Mouse (Mus musculus): ENCODE results near the gene Tcf20. TPM values are rescaled to one million over a fixed set of nuclear protein-coding genes. Genes with fewer than 3 reads are reported as not detected.

Gene Tcf20
- total RNA-seq, 2 experiments from 2014 or later, result 24.4 to 25.5 TPM

DNA sequence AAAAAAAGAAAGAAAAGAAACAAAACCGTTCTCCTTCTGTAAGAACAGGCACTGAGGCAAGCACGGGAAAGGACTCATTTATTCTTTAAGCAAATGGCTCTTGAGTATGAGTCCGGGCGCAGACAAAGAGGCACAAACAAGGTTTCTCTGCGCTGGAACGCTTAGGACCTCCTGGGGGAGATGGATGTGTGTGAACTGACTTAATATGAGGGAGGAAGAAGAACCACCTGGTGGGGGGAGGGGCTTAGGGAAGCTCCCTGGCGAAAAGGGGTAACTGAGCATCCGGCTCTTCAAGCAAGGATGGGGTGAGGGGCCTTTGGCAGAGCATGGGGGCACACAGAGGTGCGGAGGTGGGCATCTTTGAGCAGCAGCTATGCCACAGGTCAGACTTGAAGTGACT, 5.2 kb upstream of the Tcf20 start:
- no peak for DNase-seq

DNA sequence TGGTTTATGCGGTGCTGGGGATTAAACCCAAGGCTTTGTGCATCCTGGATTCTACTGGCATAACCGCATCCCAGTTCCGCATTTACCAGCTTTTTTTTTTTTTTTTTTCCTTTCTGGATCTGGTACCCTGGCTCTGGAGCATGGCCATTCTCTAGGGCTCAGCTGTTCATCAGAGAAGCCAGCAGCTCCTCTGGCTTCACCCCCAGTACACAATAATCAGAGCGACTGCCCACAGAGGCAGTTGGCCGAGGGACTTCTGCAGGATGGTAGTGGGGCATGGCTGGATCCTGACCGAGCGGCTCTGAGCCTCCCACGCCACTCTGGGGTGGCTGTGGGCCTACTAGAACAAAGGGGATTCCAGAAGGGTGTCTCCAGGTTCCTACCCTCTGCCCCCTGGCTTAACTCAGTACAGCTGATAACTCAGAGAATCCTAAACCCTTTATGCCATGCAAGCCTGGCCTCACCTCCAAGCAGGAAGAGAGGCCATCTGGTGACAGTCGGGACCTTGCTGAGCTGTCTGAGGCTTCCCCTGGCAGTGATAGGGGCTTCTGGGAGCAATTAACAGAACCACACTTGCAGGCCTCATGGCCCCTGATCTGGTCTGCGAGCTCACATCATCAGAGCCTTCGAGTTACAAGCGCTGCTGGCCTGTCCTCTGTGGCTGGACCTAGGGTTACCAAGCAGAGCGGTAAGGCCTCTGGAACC, 4.6 kb upstream of the Tcf20 start:
- no peak for DNase-seq

DNA sequence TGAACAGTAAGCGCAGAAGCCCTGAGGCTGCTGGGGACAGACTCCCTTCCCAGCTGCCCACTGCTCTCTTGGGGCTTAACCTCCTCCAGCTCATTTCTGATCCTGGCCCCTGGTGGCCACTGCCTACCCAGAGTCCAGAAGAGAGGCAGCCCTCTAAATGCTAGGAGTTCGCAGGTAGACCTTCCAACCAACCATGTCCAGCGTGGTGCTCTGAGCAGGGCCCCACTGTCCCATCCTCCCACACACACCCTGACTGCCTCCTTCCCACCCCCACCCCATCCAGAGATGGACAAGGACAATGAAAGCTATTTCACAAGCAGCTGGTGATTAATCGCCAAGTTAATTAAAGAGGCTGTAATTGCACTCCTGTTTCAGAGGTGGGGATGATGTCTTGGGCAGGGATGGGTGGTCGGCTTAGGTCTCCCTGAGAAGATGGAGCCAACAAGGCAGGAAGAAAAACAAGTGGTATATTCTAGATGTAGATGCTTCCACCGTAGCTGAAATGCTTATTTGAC, 1.6 kb upstream of the Tcf20 start:
- DNase-seq, result no peak

DNA sequence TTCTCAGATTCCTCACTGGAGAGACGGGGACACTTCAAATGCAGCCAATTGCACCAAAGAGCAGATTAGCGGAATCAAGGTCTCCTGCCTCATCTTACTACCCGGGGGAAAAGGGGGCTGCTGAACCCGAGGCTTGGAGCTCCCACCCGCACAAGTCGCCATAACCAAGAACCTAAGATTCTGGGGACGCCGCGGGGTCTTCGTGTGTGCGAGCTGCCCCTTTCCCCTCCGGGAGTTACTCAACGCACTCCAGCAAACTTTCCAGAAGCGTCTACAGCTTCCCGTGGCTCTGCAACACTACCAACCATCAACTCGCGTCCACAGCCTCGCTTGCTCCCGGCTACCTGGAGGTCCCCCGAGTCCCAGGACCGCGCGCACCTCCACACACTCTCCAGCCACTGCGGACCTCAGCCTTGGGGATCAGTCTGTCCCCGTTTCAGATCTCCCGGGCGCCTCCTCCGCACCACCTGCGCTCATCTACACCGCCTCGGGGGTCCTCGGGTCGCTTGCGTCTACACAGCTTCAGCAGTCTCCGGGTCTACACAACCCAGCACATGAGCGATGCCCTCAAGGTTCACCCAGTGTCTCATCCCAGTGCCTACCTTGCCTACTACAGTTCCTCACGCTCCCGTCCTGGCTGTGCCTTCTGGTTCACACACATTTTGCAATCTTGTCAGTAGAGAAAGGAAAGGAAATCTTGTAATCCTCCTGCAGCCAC, 499 bp downstream of the Tcf20 start:
- DNase-seq, result no peak

DNA sequence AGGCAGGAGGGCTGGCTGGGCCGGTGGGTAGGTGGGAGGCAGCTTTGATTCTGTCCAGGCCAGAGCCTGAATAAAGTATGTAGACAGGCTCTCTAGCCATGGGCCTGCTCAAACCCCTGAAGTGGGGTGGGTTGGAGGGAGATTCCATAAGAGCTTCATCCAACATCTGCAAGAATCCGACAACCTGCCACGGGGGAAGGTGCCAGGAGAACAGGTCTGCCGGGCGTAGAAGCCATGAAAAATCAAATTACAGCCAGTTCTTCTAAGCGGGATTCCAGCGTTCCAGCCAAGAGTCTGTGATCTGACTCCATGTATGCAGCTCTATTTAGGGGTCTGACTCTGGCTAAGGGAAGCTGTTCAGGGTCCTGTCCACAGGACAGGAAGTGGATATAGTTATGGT, 3.1 kb downstream of the Tcf20 start:
- no peak for DNase-seq

DNA sequence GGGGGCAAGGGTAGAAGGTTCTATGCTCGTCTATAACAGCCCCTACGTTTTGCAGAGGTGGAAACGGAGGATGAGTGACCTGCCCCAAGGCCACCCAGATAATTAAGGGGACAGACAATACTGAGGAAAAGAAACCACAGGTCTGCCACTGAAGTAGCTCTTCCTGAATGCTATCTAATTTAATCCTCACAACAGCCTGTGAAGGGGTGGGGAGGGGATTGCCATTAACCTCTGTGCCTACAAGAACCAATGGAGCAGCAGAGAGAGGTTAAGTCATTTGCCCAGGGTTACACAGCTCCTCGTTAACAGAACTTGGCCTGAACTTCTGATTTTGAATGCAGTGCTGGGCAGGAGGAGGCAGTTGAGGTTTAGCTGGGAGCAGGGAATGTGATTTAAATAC, 3.6 kb downstream of the Tcf20 start:
- no peak for DNase-seq

DNA sequence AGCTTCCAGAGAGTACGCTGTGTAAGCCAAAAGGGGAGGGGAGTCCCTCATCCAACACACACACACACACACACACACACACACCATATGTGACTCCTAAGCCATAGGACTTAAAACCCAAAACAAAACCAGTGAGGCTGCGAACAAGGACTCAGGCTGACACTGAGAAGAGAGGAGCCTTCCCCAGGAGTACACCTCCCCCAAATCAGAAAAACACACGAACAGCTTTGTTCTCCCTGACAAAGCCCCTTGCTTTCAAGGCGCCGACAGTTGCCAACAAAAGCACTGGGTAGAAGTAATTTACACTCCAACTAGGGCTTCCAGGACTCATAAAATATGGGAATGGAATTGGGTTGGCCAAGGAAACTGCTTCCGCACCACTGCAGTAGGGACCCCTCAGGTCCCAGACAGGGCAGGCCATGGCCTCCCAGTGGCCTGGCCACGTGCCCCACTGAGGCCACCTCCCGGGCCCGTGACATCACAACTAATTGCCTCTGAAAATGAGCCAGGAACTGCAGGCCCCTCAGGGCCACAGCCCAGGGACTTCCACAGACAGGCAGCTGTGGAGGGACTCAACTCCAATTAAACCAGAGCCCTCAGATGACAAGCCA, 4.2 kb downstream of the Tcf20 start:
- DNase-seq, result no peak

DNA sequence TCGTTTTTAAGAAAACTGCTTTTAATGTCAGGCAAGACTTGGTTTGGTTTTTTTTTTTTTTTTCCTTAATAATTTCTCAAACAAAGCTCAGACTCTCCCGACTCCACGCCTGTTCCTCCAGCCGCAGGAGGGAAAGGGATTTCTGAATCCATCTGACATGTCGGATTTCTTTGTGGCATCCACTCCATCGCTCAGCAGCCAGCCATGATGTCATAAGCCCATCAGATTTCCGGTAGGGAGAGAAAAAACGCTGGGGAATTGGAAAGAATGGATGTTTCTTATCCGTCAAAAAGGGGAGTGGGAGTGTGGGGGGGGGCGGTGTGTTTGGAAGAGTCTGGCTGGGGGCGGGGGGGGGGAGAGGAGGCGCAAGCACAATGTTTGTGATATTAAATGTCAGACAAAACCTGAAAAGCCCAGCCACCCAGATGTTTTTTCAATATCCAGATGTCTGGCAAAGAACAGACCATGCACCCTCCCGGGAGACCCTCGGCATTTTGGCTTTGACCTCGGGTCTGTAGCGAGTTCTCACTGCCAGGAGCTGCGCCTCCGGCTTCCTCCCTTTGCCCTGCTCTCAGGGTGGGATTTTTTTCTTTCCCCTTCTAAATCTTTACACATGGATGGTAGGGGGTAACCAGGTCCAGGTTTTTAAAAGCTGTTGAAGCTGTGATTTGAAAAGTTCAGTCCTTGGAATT, 4.8 kb downstream of the Tcf20 start:
- peak; percentile 62 for DNase-seq

DNA sequence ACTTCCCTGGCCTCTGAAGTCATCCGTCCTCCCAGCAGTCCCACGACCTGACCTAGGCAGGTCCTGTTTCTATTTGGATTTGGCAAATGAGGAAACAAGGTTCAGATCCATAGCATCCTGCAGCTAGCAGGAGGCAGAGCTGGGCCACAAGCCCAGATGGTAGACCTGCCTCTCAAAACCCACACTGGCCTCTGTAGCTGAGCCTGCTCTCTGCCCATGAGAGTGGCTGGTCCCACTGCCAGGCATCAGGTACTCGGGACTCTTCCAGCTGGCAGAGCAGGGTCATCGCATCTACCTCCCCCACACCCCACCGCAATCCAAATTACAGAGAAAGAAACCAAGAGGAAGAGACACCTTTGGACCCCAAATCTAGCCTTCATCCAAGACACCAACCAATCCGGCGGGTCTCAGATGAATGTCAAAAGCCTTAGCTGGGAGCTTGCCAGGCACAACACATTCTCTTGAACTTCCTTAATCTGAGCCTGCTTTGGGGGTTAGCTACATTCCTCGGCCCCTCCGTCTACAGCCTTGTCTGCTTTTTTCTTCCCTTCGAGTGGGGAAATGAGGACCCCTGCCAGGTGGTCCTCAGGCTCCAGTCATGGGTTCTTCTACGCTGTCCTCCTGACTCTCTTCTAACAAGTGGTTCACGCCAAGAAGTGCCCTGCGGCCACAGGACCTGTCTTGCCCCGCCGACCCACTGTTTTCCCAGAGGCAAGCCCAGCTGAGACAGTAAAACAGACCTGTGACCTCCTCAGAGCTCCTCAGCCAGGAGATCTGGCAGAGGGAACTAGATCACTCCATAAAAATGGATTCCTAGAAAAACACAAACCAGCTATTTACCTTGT, 5.8 kb downstream of the Tcf20 start:
- no peak for DNase-seq

GRCm38 (mm10) chr15:82979531-82979930, 8.1 kb downstream of the Tcf20 start:
- DNase-seq, result no peak

- no peak for DNase-seq
These were observed 13.2 kb downstream of the Tcf20 start for GRCm38 (mm10) chr15:82974471-82974870.

GRCm38 (mm10) chr15:82969206-82969721, 18.4 kb downstream of the Tcf20 start:
- DNase-seq, result no peak

DNA sequence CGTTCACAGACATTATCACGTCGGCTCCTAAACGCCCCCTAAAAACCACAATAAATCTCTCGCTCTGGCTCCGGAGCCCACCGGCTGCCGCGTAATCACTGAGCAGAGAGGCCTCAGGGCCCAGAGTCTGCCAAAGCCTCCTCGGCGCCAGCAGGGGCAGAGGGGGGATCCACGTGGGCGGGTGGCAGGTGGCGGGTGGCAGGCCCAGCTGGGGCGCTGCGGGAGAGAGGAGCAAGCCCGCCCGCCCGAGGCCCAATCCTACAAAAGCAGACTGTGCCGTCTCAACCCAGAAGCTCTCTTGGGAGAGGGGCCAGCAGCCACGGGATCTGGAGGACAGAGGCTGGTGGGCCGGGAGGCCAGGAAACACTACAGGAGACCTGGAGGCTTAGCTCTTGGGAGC, 19.2 kb downstream of the Tcf20 start:
- DNase-seq, result no peak

- no peak for DNase-seq
These were observed 19.7 kb downstream of the Tcf20 start for GRCm38 (mm10) chr15:82967947-82968346.

- no peak for DNase-seq
These were observed 23.3 kb downstream of the Tcf20 start for GRCm38 (mm10) chr15:82964266-82964825.

DNA sequence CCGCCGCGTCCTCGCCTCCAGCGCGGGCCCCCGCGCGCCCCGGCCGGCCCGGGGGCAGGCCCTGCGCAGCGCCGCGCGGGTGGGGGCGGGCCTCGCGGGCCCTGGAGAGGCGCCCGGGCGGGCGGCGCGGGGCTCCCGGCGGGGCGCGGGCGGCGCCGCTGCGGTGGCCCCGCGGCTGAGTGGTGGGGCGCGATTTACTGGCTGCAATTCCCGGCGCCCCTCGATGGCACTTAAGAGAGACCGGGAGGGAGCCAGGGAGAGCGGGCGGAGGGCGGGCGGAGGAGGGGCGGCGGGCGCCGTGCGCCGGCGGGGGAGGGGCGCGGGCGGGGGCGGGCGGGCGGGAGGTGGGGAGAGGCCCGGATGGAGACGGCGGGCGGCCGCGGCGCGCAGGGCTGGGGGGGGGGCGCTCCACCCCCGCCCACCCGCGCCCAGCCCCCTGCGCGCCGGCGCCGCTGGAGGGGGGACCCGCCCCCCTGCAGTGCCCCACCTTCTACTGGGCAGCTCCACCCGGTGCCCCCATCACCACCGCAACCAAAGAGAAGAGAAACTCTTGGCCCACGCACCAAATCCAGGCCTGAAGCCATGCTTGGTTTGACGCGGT, 24.0 kb downstream of the Tcf20 start:
- no peak for DNase-seq

DNA sequence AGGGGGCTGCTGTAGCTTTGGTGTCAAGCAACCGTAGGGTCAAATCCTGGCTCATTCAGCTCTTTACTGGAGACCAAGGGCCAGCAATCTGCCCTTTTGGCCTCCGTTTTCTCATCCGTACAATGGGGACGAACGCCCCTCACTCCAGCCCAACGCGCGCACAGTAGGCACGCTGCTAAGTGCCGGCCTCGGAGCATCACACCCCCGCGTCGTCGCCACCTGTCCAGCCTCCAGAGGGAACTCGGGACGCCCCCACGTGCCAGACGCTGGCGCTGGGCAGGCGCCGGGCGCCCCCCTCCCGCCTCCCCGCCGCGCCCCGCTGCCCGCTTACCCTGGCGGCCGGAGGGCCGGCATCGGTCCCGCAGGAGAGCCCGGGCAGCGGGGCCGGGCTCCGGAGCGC, 24.6 kb downstream of the Tcf20 start:
- no peak for DNase-seq

DNA sequence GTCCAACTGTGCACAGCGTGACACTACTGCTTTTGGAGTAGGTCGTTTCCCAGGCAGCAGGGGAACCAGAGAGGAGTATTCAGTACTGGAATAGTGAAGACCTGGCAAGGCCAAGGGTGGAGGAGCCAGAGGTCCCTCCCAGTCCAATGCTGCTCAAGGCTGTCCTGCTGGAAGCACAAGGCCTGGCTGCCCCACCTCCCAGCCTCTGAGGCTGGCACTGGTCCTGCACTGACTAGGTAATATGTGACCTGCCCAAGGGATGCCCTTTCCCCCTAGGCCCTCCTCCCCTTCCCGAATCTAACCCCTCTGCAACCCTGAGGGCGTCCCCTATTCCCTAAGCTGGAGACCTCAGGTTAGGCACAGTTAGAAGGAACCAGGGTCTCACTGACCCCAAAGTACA, 25.1 kb downstream of the Tcf20 start:
- no peak for DNase-seq

DNA sequence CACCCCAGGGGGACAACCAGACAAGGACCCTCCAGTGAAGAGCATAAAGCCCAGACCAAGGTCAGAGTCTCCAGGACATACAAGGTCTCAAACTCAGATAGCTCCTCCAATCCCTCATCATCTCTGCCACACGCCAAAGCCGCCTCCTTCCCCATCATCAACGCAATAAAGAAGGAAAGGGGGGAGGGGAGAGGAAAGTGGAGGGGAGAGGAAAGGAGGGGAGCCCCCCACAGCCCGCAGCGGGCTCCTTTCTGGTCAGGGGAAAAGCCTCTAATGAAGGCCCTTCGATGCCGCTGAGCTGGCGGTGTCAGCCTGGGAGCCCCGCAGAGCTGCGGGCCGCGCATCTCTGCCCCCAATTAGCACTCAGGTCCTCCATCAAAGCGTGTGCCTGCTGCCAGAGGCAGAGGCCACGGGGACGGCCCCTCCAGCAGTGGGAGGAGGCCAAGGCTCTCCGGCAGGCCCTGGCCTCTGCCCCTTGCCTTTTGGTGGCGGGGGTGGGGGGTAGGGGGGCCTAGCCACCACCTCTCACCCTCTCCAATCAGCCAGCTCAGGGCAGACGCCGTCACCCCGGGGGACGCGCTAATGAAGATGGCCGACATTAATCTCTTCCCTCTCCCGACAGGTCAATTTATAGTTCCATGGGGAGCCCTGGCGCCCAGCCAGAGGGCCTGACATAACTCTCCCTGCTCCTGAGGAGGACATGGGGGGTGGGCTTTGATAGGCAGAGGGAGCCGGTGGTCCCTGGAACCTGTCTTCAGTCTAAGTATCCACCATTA, 26.7 kb downstream of the Tcf20 start:
- DNase-seq, result no peak

GRCm38 (mm10) chr15:82959151-82959550, 28.5 kb downstream of the Tcf20 start:
- no peak for DNase-seq
